13 mouse cellular contexts compared by ENCODE assay signal in the genomic region with DNA sequence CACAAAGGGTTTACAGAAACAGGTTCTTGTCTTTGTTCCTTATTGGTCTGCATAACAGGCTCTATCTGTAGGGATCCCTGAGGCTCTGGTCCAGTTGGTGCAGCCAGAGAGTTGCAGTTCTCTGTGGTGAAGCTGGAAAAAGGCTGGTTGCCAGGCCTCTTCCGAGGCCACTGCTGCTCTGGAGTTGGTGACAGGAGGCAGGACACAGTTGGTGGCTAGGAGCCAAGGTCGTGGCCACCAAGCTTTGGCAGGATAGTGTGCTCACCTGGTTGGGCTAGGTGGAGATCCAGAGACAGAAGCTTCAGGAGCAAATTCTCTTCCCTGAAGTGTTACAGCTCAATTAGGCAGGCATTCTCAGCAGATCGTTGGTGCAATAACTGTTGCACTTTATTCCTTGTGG.
"Had no signal": no experiment of that assay in that cellular context is flagged by ENCODE, and none has a peak within 500 bp of the region (broad histone marks: within the 10 kb centered on the region; RNA-seq: fewer than 3 reads in every experiment).

No protein-coding gene starts in this region.

- H3K27ac ChIP-seq: left cerebral cortex, adult 2 months; limb, embryonic 12.5 days; liver, embryonic 15.5 days; midbrain, embryonic 13.5 days; neural tube, embryonic 12.5 days; stomach, postnatal 0 days had no signal

- H3K36me3 ChIP-seq: limb, embryonic 12.5 days; liver, embryonic 15.5 days; midbrain, embryonic 13.5 days; neural tube, embryonic 12.5 days had no signal

- H3K4me1 ChIP-seq: limb, embryonic 12.5 days; liver, embryonic 15.5 days; midbrain, embryonic 13.5 days; neural tube, embryonic 12.5 days had no signal

- H3K4me2 ChIP-seq: limb, embryonic 12.5 days; liver, embryonic 15.5 days; midbrain, embryonic 13.5 days; neural tube, embryonic 12.5 days had no signal

- H3K27me3 ChIP-seq: limb, embryonic 12.5 days; liver, embryonic 15.5 days; midbrain, embryonic 13.5 days; neural tube, embryonic 12.5 days had no signal

- ATAC-seq: lung, postnatal 0 days; midbrain, embryonic 13.5 days had no signal

- H3K4me3 ChIP-seq: left cerebral cortex, adult 2 months; limb, embryonic 12.5 days; liver, embryonic 15.5 days; midbrain, embryonic 13.5 days; neural tube, embryonic 12.5 days had no signal

- H3K9ac ChIP-seq: limb, embryonic 12.5 days; liver, embryonic 15.5 days; midbrain, embryonic 13.5 days; neural tube, embryonic 12.5 days had no signal

- H3K9me3 ChIP-seq: limb, embryonic 12.5 days; liver, embryonic 15.5 days; midbrain, embryonic 13.5 days; neural tube, embryonic 12.5 days had no signal

- DNase-seq: kidney, postnatal 10 days; kidney, postnatal 4 days; liver; lung, adult 2 months; lung, postnatal 36 days; thymus, postnatal 4 days had no signal
